Mouse (Mus musculus) hindbrain, embryonic 16.5 days (tissue): ENCODE data around the gene Mtus2. TPM values are rescaled to one million over a fixed set of nuclear protein-coding genes. Genes with fewer than 3 reads are reported as not detected.

ENCODE experiments used
- ATAC-seq: fragments of 200-750 bp; cut with Nextera tagmentation; 2 replicates; pipeline ENCODE4 v1.8.0; 2017; ENCODE audit warnings: moderate TSS enrichment, moderate library complexity
- H3K27ac ChIP-seq: fragments of 300-500 bp; sonication (generic); 2 replicates; pipeline ENCODE4 v1.5.1; 2014; ENCODE audit warnings: low read depth, mild to moderate bottlenecking, control low read depth, low read length, moderate library complexity
- H3K27me3 ChIP-seq: fragments of 300-500 bp; sonication (generic); replicated peaks from 2 replicates; pipeline ENCODE4 v1.6.1; 2014; ENCODE audit warnings: low read length; ENCODE audit not compliant: control insufficient read depth, insufficient read depth
- H3K36me3 ChIP-seq: fragments of 300-500 bp; sonication (generic); 2 replicates; pipeline ENCODE4 v1.6.1; 2014; ENCODE audit warnings: mild to moderate bottlenecking, low read length, moderate library complexity, mixed read lengths; ENCODE audit not compliant: control insufficient read depth, insufficient read depth
- H3K4me1 ChIP-seq: fragments of 300-500 bp; sonication (generic); 2 replicates; pipeline ENCODE4 v1.6.1; 2014; ENCODE audit warnings: low read depth, low read length; ENCODE audit not compliant: control insufficient read depth, insufficient read depth
- H3K4me2 ChIP-seq: fragments of 300-500 bp; sonication (generic); 2 replicates; pipeline ENCODE4 v1.6.1; 2014; ENCODE audit warnings: mild to moderate bottlenecking, low read length, control low read depth, moderate library complexity
- H3K4me3 ChIP-seq: fragments of 300-500 bp; sonication (generic); 2 replicates; pipeline ENCODE4 v1.5.1; 2014; ENCODE audit warnings: mild to moderate bottlenecking, low read length, control low read depth, moderate library complexity
- H3K9ac ChIP-seq: fragments of 300-500 bp; sonication (generic); 2 replicates; pipeline ENCODE4 v1.6.1; 2014; ENCODE audit warnings: low read depth, mild to moderate bottlenecking, control low read depth, low read length, moderate library complexity
- H3K9me3 ChIP-seq: fragments of 300-500 bp; sonication (generic); 2 replicates; pipeline ENCODE4 v1.6.1; 2014; ENCODE audit warnings: mild to moderate bottlenecking, low read length, moderate library complexity; ENCODE audit not compliant: control insufficient read depth
- WGBS: fragments of 180-500 bp; shearing (Covaris S2); extraction: QIAGEN DNeasy Blood & Tissue Kit; methylation state at CpG from one replicate; pipeline ENCODE4 v1.1.7; 2014; 5-methylcytosine and 5-hydroxymethylcytosine counted together
- polyA plus RNA-seq: library from polyadenylated mRNA; unstranded; fragments of >200 nt; fragmentation: Nextera tagmentation; extraction: Ambion mirVana; gene quantifications from 2 replicates; pipeline ENCODE4 v1.2.1, GENCODE M21; 2015

The Mtus2 gene
- polyA plus RNA-seq, 1 experiment from 2014 or later, result 34.8 TPM

- Histone ChIP-seq H3K9me3 (no peaks in the 10 kb centered on the region; the same call in 1 of the 2 replicates), H3K36me3 (no peaks in the 10 kb centered on the region), H3K27ac (no peak overlapping the region), H3K4me2 (no peak overlapping the region), H3K4me1 (no peaks in the 10 kb centered on the region), H3K27me3 (no peaks in the 10 kb centered on the region), H3K9ac (no peak overlapping the region), H3K4me3 (no peak overlapping the region)
- ATAC-seq, result no peak
- WGBS, result 76% methylated on average over 8 of the region's 8 CpGs
Measured at GRCm38 (mm10) chr5:148015383-148015782, 58.3 kb downstream of the Mtus2 start.

- ATAC-seq, result no peak
Measured at GRCm38 (mm10) chr5:148017371-148017770, 60.3 kb downstream of the Mtus2 start.

GRCm38 (mm10) chr5:148022784-148023183 is 65.7 kb downstream of the Mtus2 start:
- no peak for ATAC-seq
- Histone ChIP-seq H3K9me3 (no peaks in the 10 kb centered on the region; the same call in 1 of the 2 replicates), H3K36me3 (no peaks in the 10 kb centered on the region), H3K9ac (no peak overlapping the region), H3K4me3 (no peak overlapping the region), H3K27me3 (no peaks in the 10 kb centered on the region), H3K4me2 (no peak overlapping the region), H3K27ac (no peak overlapping the region), H3K4me1 (no peaks in the 10 kb centered on the region; the same call in 1 of the 2 replicates)
- WGBS, result 66% methylated on average over 4 of the region's 4 CpGs

More at GRCm38 (mm10) chr5:148017371-148017770, 60.3 kb downstream of the Mtus2 start:
- Histone ChIP-seq H3K27me3 (no peaks in the 10 kb centered on the region), H3K4me3 (no peak overlapping the region), H3K4me2 (no peak overlapping the region), H3K9me3 (no peaks in the 10 kb centered on the region; the same call in 1 of the 2 replicates), H3K9ac (no peak overlapping the region), H3K4me1 (no peaks in the 10 kb centered on the region), H3K36me3 (no peaks in the 10 kb centered on the region), H3K27ac (no peak overlapping the region)
- WGBS, result 63% methylated on average over 11 of the region's 11 CpGs

GRCm38 (mm10) chr5:148026401-148027349 is 69.6 kb downstream of the Mtus2 start:
- peak; percentile 64 for ATAC-seq
- WGBS, result 54% methylated on average over 26 of the region's 26 CpGs
- Histone ChIP-seq H3K9me3 (no peaks in the 10 kb centered on the region), H3K27ac (no peak overlapping the region), H3K4me2 (peak overlapping the region; percentile 14; the same call in 1 of the 2 replicates), H3K4me3 (no peak overlapping the region), H3K4me1 (no peaks in the 10 kb centered on the region; the same call in 1 of the 2 replicates), H3K9ac (no peak overlapping the region), H3K27me3 (no peaks in the 10 kb centered on the region), H3K36me3 (no peaks in the 10 kb centered on the region)

GRCm38 (mm10) chr5:148027985-148028384 is 70.9 kb downstream of the Mtus2 start:
- no peaks in the 10 kb centered on the region for H3K9me3 ChIP-seq
- H3K4me3 ChIP-seq, result no peak overlapping the region
- no peak overlapping the region for H3K27ac ChIP-seq
- no peak for ATAC-seq
- no peaks in the 10 kb centered on the region for H3K27me3 ChIP-seq
- no peaks in the 10 kb centered on the region for H3K36me3 ChIP-seq
- H3K4me2 ChIP-seq, result no peak overlapping the region
- H3K9ac ChIP-seq, result no peak overlapping the region
- WGBS, result 53% methylated on average over 13 of the region's 13 CpGs
- H3K4me1 ChIP-seq, result no peaks in the 10 kb centered on the region; the same call in 1 of the 2 replicates

- Histone ChIP-seq H3K9ac (no peak overlapping the region), H3K9me3 (0 out of 2 replicates have a peak, but pooled peaks cover 2% of the 10 kb centered on the region), H3K4me2 (no peak overlapping the region), H3K36me3 (no peaks in the 10 kb centered on the region), H3K4me1 (no peaks in the 10 kb centered on the region), H3K27me3 (no peaks in the 10 kb centered on the region), H3K4me3 (no peak overlapping the region), H3K27ac (no peak overlapping the region)
- no peak for ATAC-seq
- WGBS, result 88% methylated on average over 7 of the region's 7 CpGs
Measured at GRCm38 (mm10) chr5:148041661-148042060, 84.5 kb downstream of the Mtus2 start.

- WGBS, result 83% methylated on average over 11 of the region's 11 CpGs
- no peaks in the 10 kb centered on the region for H3K36me3 ChIP-seq
Measured at GRCm38 (mm10) chr5:148048200-148048599, 91.1 kb downstream of the Mtus2 start.

GRCm38 (mm10) chr5:148049304-148049703 is 92.2 kb downstream of the Mtus2 start:
- H3K27ac ChIP-seq, result no peak overlapping the region
- H3K4me3 ChIP-seq, result no peak overlapping the region
- no peaks in the 10 kb centered on the region for H3K27me3 ChIP-seq
- no peaks in the 10 kb centered on the region for H3K36me3 ChIP-seq
- no peak overlapping the region for H3K9ac ChIP-seq
- no peak for ATAC-seq
- H3K9me3 ChIP-seq, result no peaks in the 10 kb centered on the region
- H3K4me2 ChIP-seq, result no peak overlapping the region
- H3K4me1 ChIP-seq, result peaks cover 7% of the 10 kb centered on the region; the same call in 1 of the 2 replicates
- WGBS, result 96% methylated on average over 2 of the region's 2 CpGs

More at GRCm38 (mm10) chr5:148048200-148048599, 91.1 kb downstream of the Mtus2 start:
- Histone ChIP-seq H3K27me3 (no peaks in the 10 kb centered on the region), H3K9ac (no peak overlapping the region), H3K9me3 (0 out of 2 replicates have a peak, but pooled peaks cover 2% of the 10 kb centered on the region), H3K4me2 (no peak overlapping the region), H3K4me3 (no peak overlapping the region), H3K27ac (no peak overlapping the region), H3K4me1 (peaks cover 4% of the 10 kb centered on the region; the same call in 1 of the 2 replicates)
- no peak for ATAC-seq
